Mouse (Mus musculus) limb, embryonic 14.5 days (tissue): ENCODE measurements around the gene Kcnc1. TPM values are rescaled to one million over a fixed set of nuclear protein-coding genes. Genes with fewer than 3 reads are reported as not detected.

Source experiments
- ATAC-seq: fragments of 200-750 bp; cut with Nextera tagmentation; 2 replicates; pipeline ENCODE4 v1.8.0; 2017; ENCODE audit warnings: low read depth, moderate number of reproducible peaks, moderate TSS enrichment; ENCODE audit not compliant: low FRiP score
- DNase-seq: peaks from one replicate; pipeline ENCODE4 v3.0.0-alpha.2; 2015; ENCODE audit warnings: low spot score
- H3K27ac ChIP-seq: fragments of 300-500 bp; sonication (generic); replicated peaks from 2 replicates; pipeline ENCODE4 v1.5.1; 2014; ENCODE audit warnings: low read depth, mild to moderate bottlenecking, low read length, moderate library complexity, mixed read lengths
- H3K27me3 ChIP-seq: fragments of 300-500 bp; sonication (generic); 2 replicates; pipeline ENCODE4 v1.6.1; 2014; ENCODE audit warnings: low read length, mixed read lengths; ENCODE audit not compliant: control insufficient read depth, insufficient read depth
- H3K36me3 ChIP-seq: fragments of 300-500 bp; sonication (generic); 2 replicates; pipeline ENCODE4 v1.6.1; 2014; ENCODE audit warnings: mild to moderate bottlenecking, low read length, moderate library complexity, mixed read lengths; ENCODE audit not compliant: control insufficient read depth, insufficient read depth
- H3K4me1 ChIP-seq: fragments of 300-500 bp; sonication (generic); 2 replicates; pipeline ENCODE4 v1.6.1; 2014; ENCODE audit warnings: antibody characterized with exemption, low read length, mixed read lengths; ENCODE audit not compliant: control insufficient read depth, insufficient read depth
- H3K4me2 ChIP-seq: fragments of 300-500 bp; sonication (generic); replicated peaks from 2 replicates; pipeline ENCODE4 v1.6.1; 2014; ENCODE audit warnings: low read depth, mild to moderate bottlenecking, low read length, moderate library complexity; ENCODE audit not compliant: severe bottlenecking
- H3K4me3 ChIP-seq: fragments of 300-500 bp; sonication (generic); replicated peaks from 2 replicates; pipeline ENCODE4 v1.5.1; 2014; ENCODE audit warnings: low read length
- H3K9ac ChIP-seq: fragments of 300-500 bp; sonication (generic); 2 replicates; pipeline ENCODE4 v1.6.1; 2014; ENCODE audit warnings: mild to moderate bottlenecking, low read depth, low read length, moderate library complexity; ENCODE audit not compliant: severe bottlenecking
- H3K9me3 ChIP-seq: fragments of 300-500 bp; sonication (generic); 2 replicates; pipeline ENCODE4 v1.6.1; 2016; ENCODE audit warnings: low read length; ENCODE audit not compliant: control insufficient read depth
- POLR2A ChIP-seq: fragments of 200-500 bp; IDR thresholded peaks from 2 replicates; pipeline ENCODE4 v1.8.0; 2012; ENCODE audit warnings: inconsistent platforms, mild to moderate bottlenecking, moderate library complexity, borderline replicate concordance; ENCODE audit not compliant: insufficient read depth, insufficient read length; ENCODE audit errors: extremely low read depth
- WGBS: fragments of 180-500 bp; shearing (Covaris S2); extraction: QIAGEN DNeasy Blood & Tissue Kit; methylation state at CpG from one replicate; pipeline ENCODE4 v1.1.7; 2014; 5-methylcytosine and 5-hydroxymethylcytosine counted together
- polyA plus RNA-seq, 2 experiments: library from polyadenylated mRNA; depleted of rRNA in 1 of 2; stranded (reverse) in 1 of 2; unstranded in 1 of 2; fragments of >200 nt; fragmentation: Nextera tagmentation in 1 of 2; extraction: Ambion mirVana in 1 of 2; gene quantifications; 2 replicates each; pipeline versions ENCODE4 v1.2.1 to v1.2.3; 2012 to 2014

The Kcnc1 gene
- polyA plus RNA-seq, 2 experiments: 0.11 to 0.40 TPM

DNA sequence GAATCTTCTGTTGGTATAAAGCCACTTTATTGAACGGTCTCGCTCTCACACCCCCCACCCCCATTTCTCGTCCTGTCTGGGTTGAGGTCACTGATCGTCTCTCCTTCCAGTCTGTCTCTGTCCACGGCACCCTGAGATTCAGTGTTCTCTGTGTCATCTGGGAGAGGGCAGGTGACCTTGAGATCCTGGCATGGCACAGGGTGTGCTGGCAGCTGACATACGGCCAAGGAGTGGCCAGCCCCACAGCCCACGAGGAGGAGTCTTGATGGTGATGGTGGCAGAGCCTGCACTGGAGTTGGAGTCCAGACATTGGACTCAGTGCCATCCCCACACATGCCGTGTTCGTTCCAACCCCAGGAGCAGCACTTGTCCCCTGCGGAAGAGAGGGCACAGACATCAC is 46.9 kb downstream of the Kcnc1 start:
- 82% methylated on average over 10 of the region's 10 CpGs for WGBS
- Histone ChIP-seq H3K36me3 (no peaks in the 10 kb centered on the region), H3K27me3 (no peaks in the 10 kb centered on the region), H3K4me3 (no peak overlapping the region), H3K4me2 (no peak overlapping the region), H3K9me3 (no peaks in the 10 kb centered on the region), H3K4me1 (no peaks in the 10 kb centered on the region), H3K27ac (no peak overlapping the region), H3K9ac (no peak overlapping the region)
- no peak for ATAC-seq
- no peak for DNase-seq
- no peak for TF ChIP-seq POLR2A

DNA sequence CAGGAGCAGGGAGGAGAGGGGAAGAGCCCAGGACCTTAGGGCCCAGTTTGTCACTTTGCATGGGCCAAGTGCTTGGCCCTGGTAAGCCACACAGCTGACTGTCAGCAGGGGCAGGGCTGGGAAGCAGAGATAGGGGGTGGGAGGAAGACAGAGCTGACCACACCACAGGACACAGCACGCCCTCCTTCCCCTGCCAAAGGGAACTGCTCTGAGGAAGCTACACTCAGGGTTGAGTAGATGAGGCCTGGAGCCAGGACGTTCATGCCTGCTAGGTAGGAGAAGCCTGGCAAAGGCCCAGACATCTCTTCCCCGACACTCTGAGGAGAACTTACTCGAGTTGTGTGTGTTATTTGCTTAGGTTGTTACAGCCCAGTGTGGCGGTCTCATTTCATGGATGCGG is 49.6 kb downstream of the Kcnc1 start:
- Histone ChIP-seq H3K27me3 (no peaks in the 10 kb centered on the region), H3K27ac (no peak overlapping the region), H3K4me3 (no peak overlapping the region), H3K4me2 (no peak overlapping the region), H3K4me1 (no peaks in the 10 kb centered on the region), H3K36me3 (no peaks in the 10 kb centered on the region), H3K9me3 (no peaks in the 10 kb centered on the region), H3K9ac (no peak overlapping the region)
- TF ChIP-seq POLR2A: no peak
- ATAC-seq: no peak
- WGBS: 77% methylated on average over 6 of the region's 6 CpGs
- no peak for DNase-seq

DNA sequence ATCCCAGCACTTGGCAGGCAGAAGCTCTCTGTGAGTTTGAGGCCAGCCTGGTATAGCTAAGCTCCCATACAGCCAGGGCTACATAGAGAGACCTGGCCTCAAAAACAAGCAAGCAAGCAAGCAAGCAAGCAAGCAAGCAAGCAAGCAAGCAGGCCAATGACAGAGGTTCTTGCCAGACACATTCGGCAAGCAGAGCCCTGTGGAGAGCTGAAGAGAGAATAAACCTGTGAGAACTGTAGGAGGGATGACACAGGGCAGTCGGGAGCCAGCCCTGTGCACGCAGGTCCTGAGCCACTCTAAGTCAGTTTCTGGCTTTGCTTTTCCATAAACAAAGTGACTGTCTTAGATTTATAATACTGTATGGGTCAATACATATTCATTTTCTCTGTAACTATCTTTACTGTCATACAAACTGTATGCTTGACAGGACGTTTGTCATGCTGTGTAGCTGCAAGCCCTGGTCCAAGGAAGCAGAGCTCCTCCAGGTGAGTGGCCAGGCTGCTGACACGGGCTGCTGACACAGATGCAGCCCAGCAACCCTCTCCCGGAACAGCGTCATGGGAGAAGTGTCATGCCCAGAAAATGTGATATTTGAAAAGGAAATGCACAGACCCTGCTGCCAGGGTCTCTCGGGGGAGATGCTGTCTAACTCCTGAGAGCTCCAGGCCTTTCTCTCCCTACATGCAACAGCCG is 51.3 kb downstream of the Kcnc1 start:
- no peak overlapping the region for H3K4me2 ChIP-seq
- H3K4me3 ChIP-seq: no peak overlapping the region
- ATAC-seq (no peak), DNase-seq (no peak)
- no peaks in the 10 kb centered on the region for H3K36me3 ChIP-seq
- no peaks in the 10 kb centered on the region for H3K27me3 ChIP-seq
- no peaks in the 10 kb centered on the region for H3K9me3 ChIP-seq
- no peak for TF ChIP-seq POLR2A
- H3K4me1 ChIP-seq: no peaks in the 10 kb centered on the region
- H3K27ac ChIP-seq: no peak overlapping the region
- H3K9ac ChIP-seq: no peak overlapping the region
- WGBS: 60% methylated on average over 9 of the region's 9 CpGs

DNA sequence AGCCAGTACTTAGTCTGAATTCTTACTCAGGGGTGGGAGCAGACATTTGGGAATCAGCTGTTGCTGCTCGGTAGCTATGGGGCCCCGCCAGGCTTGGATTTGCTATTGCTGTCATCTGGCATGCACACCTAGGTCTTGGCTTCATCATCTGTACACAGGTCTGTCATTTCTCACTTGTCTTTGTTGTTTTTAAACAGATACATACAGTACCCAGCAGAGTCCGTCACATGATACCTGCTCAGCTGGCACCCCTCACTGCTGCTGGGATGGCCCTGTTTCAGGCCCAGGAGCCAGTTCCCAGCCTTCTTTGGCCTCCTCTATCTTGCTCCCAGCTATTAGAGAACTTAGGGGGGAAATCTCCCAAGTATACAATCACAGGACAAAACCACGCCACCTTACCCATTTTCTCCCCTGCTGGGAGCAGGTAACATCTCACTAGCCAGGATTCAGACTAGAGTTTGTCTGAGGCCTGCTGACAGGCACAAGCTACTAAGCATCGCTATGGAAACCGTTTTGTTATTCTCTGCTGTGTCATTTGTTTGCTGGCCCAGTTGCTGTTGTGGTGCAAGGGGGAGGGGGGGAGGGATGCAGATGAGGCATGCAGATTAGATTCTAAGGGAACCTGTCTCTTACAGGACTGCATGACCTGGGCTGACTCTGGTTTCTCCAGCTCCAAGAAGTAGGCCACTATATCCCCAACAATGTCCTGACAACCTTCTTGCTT is 52.8 kb downstream of the Kcnc1 start:
- ATAC-seq: no peak
- Histone ChIP-seq H3K9ac (no peak overlapping the region), H3K36me3 (no peaks in the 10 kb centered on the region), H3K27ac (no peak overlapping the region), H3K27me3 (no peaks in the 10 kb centered on the region), H3K4me2 (no peak overlapping the region), H3K4me1 (no peaks in the 10 kb centered on the region), H3K9me3 (no peaks in the 10 kb centered on the region), H3K4me3 (no peak overlapping the region)
- WGBS: 48% methylated on average over 6 of the region's 6 CpGs
- DNase-seq: no peak
- no peak for TF ChIP-seq POLR2A

DNA sequence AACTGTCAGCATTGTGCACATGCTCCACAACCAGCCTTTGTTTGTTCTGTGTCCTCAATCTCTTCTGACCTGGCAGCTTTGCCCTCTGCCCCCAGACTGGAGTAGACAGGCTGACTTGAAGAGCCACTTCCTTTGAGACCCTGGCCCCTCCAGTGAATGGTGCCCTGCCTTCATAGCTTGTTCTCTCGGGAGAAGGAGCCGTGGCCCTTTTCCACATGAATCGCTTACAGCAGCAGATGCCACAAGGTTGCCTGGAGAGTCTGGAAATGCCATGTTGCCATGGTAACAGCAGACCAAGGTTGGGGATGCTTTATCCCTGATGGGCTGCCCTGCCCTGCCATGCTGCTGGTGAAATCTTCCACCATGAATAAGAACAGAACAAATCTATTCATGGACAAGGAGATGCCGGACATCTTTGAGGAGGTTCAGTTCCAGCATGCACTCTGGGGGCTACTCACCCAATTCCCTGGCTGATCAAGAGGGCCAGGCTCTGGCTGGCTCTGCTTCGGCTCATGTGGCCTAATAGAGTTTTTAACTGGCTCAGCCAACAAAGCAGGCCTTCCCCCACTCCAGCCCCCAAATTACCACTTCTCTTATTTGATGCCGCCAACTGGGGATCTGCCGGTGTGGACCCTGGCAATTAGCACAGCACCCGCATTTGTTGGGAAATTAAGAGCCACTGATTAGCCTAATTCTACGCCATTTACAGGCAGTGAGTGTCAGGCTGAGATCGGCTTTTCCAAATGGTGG is 57.8 kb downstream of the Kcnc1 start:
- Histone ChIP-seq H3K4me1 (no peaks in the 10 kb centered on the region), H3K4me2 (no peak overlapping the region), H3K4me3 (no peak overlapping the region), H3K36me3 (no peaks in the 10 kb centered on the region), H3K27me3 (no peaks in the 10 kb centered on the region), H3K9me3 (peaks cover 9% of the 10 kb centered on the region; the same call in 1 of the 2 replicates), H3K9ac (no peak overlapping the region), H3K27ac (no peak overlapping the region)
- WGBS: 26% methylated on average over 10 of the region's 10 CpGs
- no peak for DNase-seq
- no peak for TF ChIP-seq POLR2A
- ATAC-seq: no peak
